Comparison of ENCODE assay signal across 17 mouse cellular contexts in the genomic region with DNA sequence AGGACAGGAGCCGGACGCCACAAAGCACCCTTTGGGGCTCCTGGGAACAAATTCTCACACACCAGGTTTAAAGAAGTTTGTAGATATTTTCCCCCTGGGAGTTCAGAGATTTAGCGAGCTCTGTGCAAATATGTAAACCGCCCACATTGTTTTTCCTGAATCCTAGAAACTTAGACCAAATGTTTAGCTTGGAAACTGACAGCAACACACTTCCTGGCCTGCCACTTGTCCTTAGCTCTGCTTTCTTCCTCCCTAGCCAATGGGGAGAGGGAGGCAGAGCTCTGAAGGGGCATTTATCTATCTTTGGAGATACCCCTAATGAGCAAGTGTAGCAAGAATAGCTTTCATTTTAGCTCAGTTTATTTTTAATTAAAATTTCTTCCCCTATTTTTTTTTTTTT. TPM values are rescaled to one million over a fixed set of nuclear protein-coding genes. Genes with fewer than 3 reads are reported as not detected.
DNase-seq lines count a peak whose midpoint lies in the region; ATAC-seq and TF ChIP-seq lines count a peak whose summit lies in the region.
"Had no signal": no experiment of that assay in that cellular context is flagged by ENCODE, and none has a peak within 500 bp of the region (broad histone marks: within the 10 kb centered on the region; RNA-seq: fewer than 3 reads in every experiment).

No protein-coding gene starts in this region.

- TF ChIP-seq POLR2A in liver, adult 2 months (IDR thresholded peaks at IDR 0.05; ENCODE audit: extremely low read depth, insufficient read depth, low read length) = no peak

- H3K79me2 ChIP-seq in liver, adult 2 months (ENCODE audit: control insufficient read depth, insufficient read depth, low read length) = no peaks in the 10 kb centered on the region

- 0 out of 2 replicates have a peak overlapping the region, but pooled peaks have one; percentile 3 for H3K27ac ChIP-seq in heart, embryonic 10.5 days
- no peak overlapping the region for H3K27ac ChIP-seq in liver, adult 2 months (replicated peaks; ENCODE audit: insufficient read depth, low read depth, low read length)
- H3K27ac ChIP-seq in liver, embryonic 12.5 days = no peak overlapping the region
- peak overlapping the region; percentile 66 for H3K27ac ChIP-seq in heart, embryonic 13.5 days (replicated peaks)
- H3K27ac ChIP-seq: forebrain, embryonic 15.5 days; hindbrain, embryonic 10.5 days; liver, embryonic 14.5 days had no signal

- no peak for TF ChIP-seq CTCF in liver, adult 2 months (IDR thresholded peaks at IDR 0.05; ENCODE audit: low read depth, low read length)

- H3K9me3 ChIP-seq in heart, embryonic 10.5 days = no peaks in the 10 kb centered on the region
- no peaks in the 10 kb centered on the region for H3K9me3 ChIP-seq in liver, embryonic 12.5 days (replicated peaks)
- no peaks in the 10 kb centered on the region for H3K9me3 ChIP-seq in heart, embryonic 13.5 days
- H3K9me3 ChIP-seq: forebrain, embryonic 15.5 days; hindbrain, embryonic 10.5 days had no signal

- 43% methylated on average over 4 of the region's 4 CpGs for WGBS in heart, embryonic 10.5 days
- 51% methylated on average over 4 of the region's 4 CpGs for WGBS in liver, adult 2 months
- WGBS in liver, embryonic 12.5 days (ENCODE audit: insufficient replicate concordance) = 55% methylated on average over 4 of the region's 4 CpGs
- WGBS in heart, embryonic 13.5 days = 42% methylated on average over 4 of the region's 4 CpGs

- ATAC-seq in liver, embryonic 12.5 days = no peak
- no peak for ATAC-seq in heart, embryonic 13.5 days (ENCODE audit: extremely low read depth, insufficient number of reproducible peaks, low FRiP score, low TSS enrichment)
- ATAC-seq: forebrain, embryonic 15.5 days had no signal

- intact Hi-C loops in heart, postnatal 14 days (cut with DNase I) = no loop called here

- H3K4me2 ChIP-seq in liver, embryonic 12.5 days = no peak overlapping the region
- H3K4me2 ChIP-seq in heart, embryonic 13.5 days = peak overlapping the region; percentile 33
- H3K4me2 ChIP-seq: forebrain, embryonic 15.5 days had no signal

- H3K4me3 ChIP-seq in heart, embryonic 10.5 days = no peak overlapping the region
- no peak overlapping the region for H3K4me3 ChIP-seq in liver, adult 2 months (ENCODE audit: insufficient read depth, low read depth, low read length)
- H3K4me3 ChIP-seq in liver, embryonic 12.5 days = no peak overlapping the region
- H3K4me3 ChIP-seq in heart, embryonic 13.5 days = no peak overlapping the region
- H3K4me3 ChIP-seq: forebrain, embryonic 15.5 days; hindbrain, embryonic 10.5 days had no signal

- H3K27me3 ChIP-seq in heart, embryonic 10.5 days (ENCODE audit: insufficient read depth, poor library complexity, severe bottlenecking) = no peaks in the 10 kb centered on the region
- H3K27me3 ChIP-seq in liver, adult 2 months (ENCODE audit: control insufficient read depth, insufficient read depth, low read length) = no peaks in the 10 kb centered on the region
- no peaks in the 10 kb centered on the region for H3K27me3 ChIP-seq in liver, embryonic 12.5 days (replicated peaks)
- H3K27me3 ChIP-seq in heart, embryonic 13.5 days (replicated peaks) = no peaks in the 10 kb centered on the region
- H3K27me3 ChIP-seq: forebrain, embryonic 15.5 days had no signal

- no peaks in the 10 kb centered on the region; the same call in 1 of the 2 replicates for H3K36me3 ChIP-seq in heart, embryonic 10.5 days
- H3K36me3 ChIP-seq in liver, adult 2 months (ENCODE audit: control insufficient read depth, insufficient read depth, low read length) = no peaks in the 10 kb centered on the region
- H3K36me3 ChIP-seq in liver, embryonic 12.5 days = no peaks in the 10 kb centered on the region
- H3K36me3 ChIP-seq in heart, embryonic 13.5 days = no peaks in the 10 kb centered on the region
- H3K36me3 ChIP-seq: forebrain, embryonic 15.5 days; hindbrain, embryonic 10.5 days had no signal

- DNase-seq in heart, embryonic 10.5 days (ENCODE audit: low spot score) = no peak
- DNase-seq in heart, postnatal 14 days = no peak
- peak; percentile 5 for DNase-seq in liver, adult 2 months (ENCODE audit: extremely low read depth, low read depth, low spot score)
- DNase-seq in heart, postnatal 4 days = peak; percentile 4
- no peak for DNase-seq in testis, postnatal 10 days (ENCODE audit: low spot score)
- DNase-seq: adrenal gland, adult 8-10 months; cerebellum, adult 8-10 months; gastrocnemius, postnatal 25 days; right cerebral cortex, postnatal 4 days; thymus, postnatal 14 days had no signal

- H3K9ac ChIP-seq in liver, adult 2 months (ENCODE audit: low read depth, low read length) = no peak overlapping the region
- H3K9ac ChIP-seq in liver, embryonic 12.5 days = no peak overlapping the region
- H3K9ac ChIP-seq in heart, embryonic 13.5 days = peak overlapping the region; percentile 40; the same call in 1 of the 2 replicates
- H3K9ac ChIP-seq: forebrain, embryonic 15.5 days; liver, embryonic 14.5 days had no signal

- peaks cover 26% of the 10 kb centered on the region for H3K4me1 ChIP-seq in heart, embryonic 10.5 days
- H3K4me1 ChIP-seq in liver, adult 2 months (ENCODE audit: control insufficient read depth, insufficient read depth, low read length) = no peaks in the 10 kb centered on the region
- no peaks in the 10 kb centered on the region for H3K4me1 ChIP-seq in liver, embryonic 12.5 days
- H3K4me1 ChIP-seq in heart, embryonic 13.5 days = peaks cover 34% of the 10 kb centered on the region

RNA-seq across cellular contexts. Expression of gene Cd101, which starts 14.1 kb away (rescaled TPM):
- polyA plus RNA-seq in heart, embryonic 10.5 days (2016; fragmentation: Nextera tagmentation; extraction: Ambion mirVana) = 0.34 and 0.50 TPM in 2 replicates
- total RNA-seq in heart, postnatal 14 days (2021) = under 1 TPM; 0.37 to 0.43 TPM
- under 0.01 TPM in 1 of 2 replicates, not detected in the other for total RNA-seq in liver, adult 2 months (2014; rRNA removed)
- polyA plus RNA-seq in liver, adult 2 months (2012; rRNA removed) = 0.06 and 0.07 TPM in 2 replicates
- polyA plus RNA-seq in liver, embryonic 12.5 days (2016; fragmentation: Nextera tagmentation; extraction: Ambion mirVana) = 0.04 and 0.08 TPM in 2 replicates
- 0.37 and 0.47 TPM in 2 replicates for polyA plus RNA-seq in heart, embryonic 13.5 days (2015; fragmentation: Nextera tagmentation; extraction: Ambion mirVana)
- total RNA-seq in heart, postnatal 4 days (2021) = 1 to 10 TPM in 1 of 2 experiments, under 1 TPM in 1; 0.74 to 1.0 TPM
- polyA plus RNA-seq: hindbrain, embryonic 10.5 days; kidney, embryonic 14.5 days; midbrain, embryonic 16.5 days had no signal

RNA-seq across cellular contexts. Expression of gene Ttf2, which starts 45.8 kb away (rescaled TPM):
- polyA plus RNA-seq in heart, embryonic 10.5 days (2016; fragmentation: Nextera tagmentation; extraction: Ambion mirVana) = 18.0 and 18.1 TPM in 2 replicates
- 1 to 10 TPM; 3.4 to 3.9 TPM for total RNA-seq in heart, postnatal 14 days (2021)
- 2.6 TPM in 2 replicates for total RNA-seq in liver, adult 2 months (2014; rRNA removed)
- 1.3 and 1.9 TPM in 2 replicates for polyA plus RNA-seq in liver, adult 2 months (2012; rRNA removed)
- 13.8 and 13.9 TPM in 2 replicates for polyA plus RNA-seq in liver, embryonic 12.5 days (2016; fragmentation: Nextera tagmentation; extraction: Ambion mirVana)
- polyA plus RNA-seq in heart, embryonic 13.5 days (2015; fragmentation: Nextera tagmentation; extraction: Ambion mirVana) = 10.4 and 11.7 TPM in 2 replicates
- total RNA-seq in heart, postnatal 4 days (2021) = 10 to 100 TPM in 1 of 2 experiments, 1 to 10 TPM in 1; 9.6 to 11.1 TPM

Comparison
In these comparisons a context has a peak if more than half of its experiments do, and no peak if none do; other contexts are left out.
1. DNase-seq: peak in liver, adult 2 months (single experiment) and heart, postnatal 4 days (single experiment); none in heart, embryonic 10.5 days (single experiment), heart, postnatal 14 days (0 of 2) and testis, postnatal 10 days (single experiment).
2. H3K27ac ChIP-seq: peak in heart, embryonic 10.5 days (single experiment) and heart, embryonic 13.5 days (single experiment); none in liver, adult 2 months (single experiment) and liver, embryonic 12.5 days (single experiment).